ENCODE assay signal across 9 mouse cellular contexts in the genomic region with DNA sequence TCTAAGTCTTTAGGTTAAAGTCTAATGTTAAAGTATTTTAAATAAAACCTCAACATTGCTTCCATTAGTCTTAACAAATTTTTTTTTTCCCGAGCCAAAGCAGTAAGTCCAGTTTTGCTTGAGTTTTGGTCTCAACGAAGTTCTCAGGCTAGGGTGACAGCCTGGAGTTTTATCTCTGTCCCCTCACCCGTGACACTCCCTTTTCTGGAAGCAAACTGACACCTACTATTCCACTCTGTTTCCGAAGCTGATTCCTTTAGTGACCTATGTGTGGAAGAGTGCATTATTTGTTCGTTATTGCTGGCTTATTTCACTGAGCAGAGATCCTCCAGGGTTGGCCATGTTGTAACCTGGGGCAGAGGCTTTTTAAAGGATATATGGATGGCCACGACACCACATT. TPM values are rescaled to one million over a fixed set of nuclear protein-coding genes. Genes with fewer than 3 reads are reported as not detected.
DNase-seq lines count a peak whose midpoint lies in the region; ATAC-seq and TF ChIP-seq lines count a peak whose summit lies in the region.
"Had no signal": no experiment of that assay in that cellular context is flagged by ENCODE, and none has a peak within 500 bp of the region (broad histone marks: within the 10 kb centered on the region; RNA-seq: fewer than 3 reads in every experiment).

No protein-coding gene starts in this region.

- peak overlapping the region; percentile 85; the same call in 1 of the 2 replicates for H3K4me2 ChIP-seq in kidney, postnatal 0 days (ENCODE audit: low read length)
- peak overlapping the region; percentile 99 for H3K4me2 ChIP-seq in limb, embryonic 13.5 days (replicated peaks)
- H3K4me2 ChIP-seq in neural tube, embryonic 14.5 days (ENCODE audit: low read depth, low read length) = peak overlapping the region; percentile 97

- no peaks in the 10 kb centered on the region for H3K36me3 ChIP-seq in kidney, postnatal 0 days (ENCODE audit: insufficient read depth, low read length)
- H3K36me3 ChIP-seq in limb, embryonic 13.5 days = 0 out of 2 replicates have a peak, but pooled peaks cover 3% of the 10 kb centered on the region
- no peaks in the 10 kb centered on the region for H3K36me3 ChIP-seq in neural tube, embryonic 14.5 days (ENCODE audit: control insufficient read depth, insufficient read depth, low read length)

- WGBS in kidney, postnatal 0 days = 20% methylated on average over 6 of the region's 6 CpGs
- WGBS in limb, embryonic 13.5 days = 33% methylated on average over 6 of the region's 6 CpGs
- 42% methylated on average over 6 of the region's 6 CpGs for WGBS in neural tube, embryonic 14.5 days

- no peak overlapping the region for H3K9ac ChIP-seq in kidney, postnatal 0 days (ENCODE audit: low read depth, low read length)
- peak overlapping the region; percentile 80; the same call in 1 of the 2 replicates for H3K9ac ChIP-seq in limb, embryonic 13.5 days
- no peak overlapping the region for H3K9ac ChIP-seq in neural tube, embryonic 14.5 days (replicated peaks; ENCODE audit: low read depth, low read length)

- DNase-seq in kidney, postnatal 0 days (ENCODE audit: low spot score) = no peak
- no peak for DNase-seq in kidney, adult 11 months
- no peak for DNase-seq in gastrocnemius, postnatal 4 days (ENCODE audit: low spot score in 2 of 2)
- no peak for DNase-seq in cerebellum, adult 11 months
- no peak for DNase-seq in embryo, embryonic 10.5 days (ENCODE audit: low spot score)

- H3K9me3 ChIP-seq in kidney, postnatal 0 days (replicated peaks; ENCODE audit: low read length) = no peaks in the 10 kb centered on the region
- no peaks in the 10 kb centered on the region for H3K9me3 ChIP-seq in limb, embryonic 13.5 days
- no peaks in the 10 kb centered on the region for H3K9me3 ChIP-seq in neural tube, embryonic 14.5 days (ENCODE audit: control insufficient read depth, low read length)

- peaks cover 6% of the 10 kb centered on the region for H3K4me1 ChIP-seq in kidney, postnatal 0 days (replicated peaks; ENCODE audit: insufficient read depth, low read length)
- H3K4me1 ChIP-seq in limb, embryonic 13.5 days = peaks cover 18% of the 10 kb centered on the region
- H3K4me1 ChIP-seq in neural tube, embryonic 14.5 days (ENCODE audit: control insufficient read depth, insufficient read depth, low read length) = peaks cover 17% of the 10 kb centered on the region

- no peaks in the 10 kb centered on the region for H3K27me3 ChIP-seq in kidney, postnatal 0 days (ENCODE audit: insufficient read depth, low read length)
- peaks cover 50% of the 10 kb centered on the region for H3K27me3 ChIP-seq in limb, embryonic 13.5 days
- peaks cover 6% of the 10 kb centered on the region; the same call in 1 of the 2 replicates for H3K27me3 ChIP-seq in neural tube, embryonic 14.5 days (ENCODE audit: control insufficient read depth, insufficient read depth, low read length)
- H3K27me3 ChIP-seq: Patski had no signal

- ATAC-seq in kidney, postnatal 0 days (replicated peaks; ENCODE audit: low FRiP score, low read depth) = no peak
- peak; percentile 50 for ATAC-seq in erythroid progenitor cell, adult 5-6 weeks (replicated peaks; ENCODE audit: low FRiP score, poor library complexity, severe bottlenecking)
- no peak for ATAC-seq in limb, embryonic 13.5 days (ENCODE audit: low FRiP score, low read depth)
- no peak for ATAC-seq in neural tube, embryonic 14.5 days (ENCODE audit: low read depth)

- no peak overlapping the region for H3K4me3 ChIP-seq in kidney, postnatal 0 days (replicated peaks; ENCODE audit: low read depth, low read length)
- H3K4me3 ChIP-seq in limb, embryonic 13.5 days = peak overlapping the region; percentile 85
- no peak overlapping the region for H3K4me3 ChIP-seq in neural tube, embryonic 14.5 days (ENCODE audit: low read depth, low read length)

- TF ChIP-seq CTCF in kidney, postnatal 0 days (IDR thresholded peaks at IDR 0.05; ENCODE audit: low read depth) = no peak

- H3K27ac ChIP-seq in kidney, postnatal 0 days = no peak overlapping the region
- H3K27ac ChIP-seq in limb, embryonic 13.5 days = no peak overlapping the region
- H3K27ac ChIP-seq in neural tube, embryonic 14.5 days (ENCODE audit: low read depth, low read length) = no peak overlapping the region

RNA-seq across cellular contexts. Expression of a gene that starts 1.1 kb away (rescaled TPM):
- 4.0 and 4.3 TPM in 2 replicates for polyA plus RNA-seq in kidney, postnatal 0 days (2015; fragmentation: Nextera tagmentation; extraction: Ambion mirVana)
- 68.7 and 97.7 TPM in 2 replicates for total RNA-seq in erythroid progenitor cell, adult 5-6 weeks (2015; ENCODE audit: low replicate concordance)
- total RNA-seq in erythroid progenitor cell, adult 5-6 weeks (2017; ENCODE audit: low replicate concordance) = 126 and 169 TPM in 2 replicates
- polyA plus RNA-seq in limb, embryonic 13.5 days (2015; fragmentation: Nextera tagmentation; extraction: Ambion mirVana) = 5.5 and 6.3 TPM in 2 replicates
- 14.4 and 20.0 TPM in 2 replicates for polyA plus RNA-seq in neural tube, embryonic 14.5 days (2014; fragmentation: Nextera tagmentation; extraction: Ambion mirVana)
- 10 to 100 TPM; 14.2 to 18.1 TPM for total RNA-seq in gastrocnemius, postnatal 4 days (2021)

RNA-seq across cellular contexts. Expression of a gene that starts 44.8 kb away (rescaled TPM):
- polyA plus RNA-seq in kidney, postnatal 0 days (2015; fragmentation: Nextera tagmentation; extraction: Ambion mirVana) = 6.3 and 6.5 TPM in 2 replicates
- total RNA-seq in erythroid progenitor cell, adult 5-6 weeks (2015; ENCODE audit: low replicate concordance) = 0.84 and 3.6 TPM in 2 replicates
- 2.0 and 6.9 TPM in 2 replicates for total RNA-seq in erythroid progenitor cell, adult 5-6 weeks (2017; ENCODE audit: low replicate concordance)
- 9.6 and 10.0 TPM in 2 replicates for polyA plus RNA-seq in limb, embryonic 13.5 days (2015; fragmentation: Nextera tagmentation; extraction: Ambion mirVana)
- 7.7 and 8.7 TPM in 2 replicates for polyA plus RNA-seq in neural tube, embryonic 14.5 days (2014; fragmentation: Nextera tagmentation; extraction: Ambion mirVana)
- total RNA-seq in gastrocnemius, postnatal 4 days (2021) = 1 to 10 TPM; 4.4 to 4.5 TPM
